Mouse (Mus musculus): ENCODE measurements around the gene Mall. TPM values are rescaled to one million over a fixed set of nuclear protein-coding genes. Genes with fewer than 3 reads are reported as not detected.

Mall gene
- polyA plus RNA-seq, 1 experiment from 2014 or later = 1.4 TPM

DNA sequence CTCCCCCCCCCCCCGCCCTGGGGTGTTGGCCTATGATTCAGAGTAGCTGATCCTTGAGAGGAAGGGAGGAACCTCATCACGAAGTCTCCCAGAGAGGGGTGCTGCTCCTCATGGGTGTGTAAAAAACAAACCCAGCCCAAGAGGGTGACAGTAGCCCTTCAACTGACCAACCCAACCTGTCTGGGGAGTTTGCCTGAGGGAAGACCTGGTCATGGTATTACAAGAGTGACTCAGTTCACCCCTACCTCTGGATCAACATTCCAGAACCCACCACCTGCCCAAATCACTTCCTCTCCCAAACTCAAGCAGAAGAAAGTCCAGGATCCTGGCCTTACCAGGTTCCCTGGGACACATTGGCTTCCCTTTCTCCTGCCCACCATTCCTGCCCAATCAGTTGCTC is 67.0 kb downstream of the Mall start:
- H3K4me2 ChIP-seq = no peak overlapping the region
- no peaks in the 10 kb centered on the region for H3K4me1 ChIP-seq (replicated peaks)
- peaks cover 4% of the 10 kb centered on the region for H3K27me3 ChIP-seq
- no peak overlapping the region for H3K27ac ChIP-seq (replicated peaks)
- no peak overlapping the region for H3K4me3 ChIP-seq
- no peaks in the 10 kb centered on the region for H3K36me3 ChIP-seq
- WGBS = 50% methylated on average over 2 of the region's 2 CpGs
- no peak overlapping the region for H3K9ac ChIP-seq
- ATAC-seq (ENCODE audit: low FRiP score, low read depth) = no peak
- H3K9me3 ChIP-seq = no peaks in the 10 kb centered on the region

GRCm38 (mm10) chr2:127656086-127656720 is 73.5 kb downstream of the Mall start, which contains the start of gene Mal:
Gene Mal (minus strand): TSS chr2:127656695.
- H3K9me3 ChIP-seq = no peaks in the 10 kb centered on the region
- peaks cover 14% of the 10 kb centered on the region for H3K4me1 ChIP-seq (replicated peaks)
- no peaks in the 10 kb centered on the region for H3K36me3 ChIP-seq
- H3K9ac ChIP-seq = peak within 1 kb of the TSS; percentile 39
- H3K4me2 ChIP-seq = peak within 1 kb of the TSS; percentile 95
- peak within 1 kb of the TSS; percentile 47 for H3K4me3 ChIP-seq
- H3K27ac ChIP-seq (replicated peaks) = no peak within 1 kb of the TSS
- ATAC-seq (ENCODE audit: low FRiP score, low read depth) = peak; percentile 45; the same call in 1 of the 2 replicates
- H3K27me3 ChIP-seq = peaks cover 45% of the 10 kb centered on the region
- under 1% methylated on average over 43 of the region's 43 CpGs for WGBS

DNA sequence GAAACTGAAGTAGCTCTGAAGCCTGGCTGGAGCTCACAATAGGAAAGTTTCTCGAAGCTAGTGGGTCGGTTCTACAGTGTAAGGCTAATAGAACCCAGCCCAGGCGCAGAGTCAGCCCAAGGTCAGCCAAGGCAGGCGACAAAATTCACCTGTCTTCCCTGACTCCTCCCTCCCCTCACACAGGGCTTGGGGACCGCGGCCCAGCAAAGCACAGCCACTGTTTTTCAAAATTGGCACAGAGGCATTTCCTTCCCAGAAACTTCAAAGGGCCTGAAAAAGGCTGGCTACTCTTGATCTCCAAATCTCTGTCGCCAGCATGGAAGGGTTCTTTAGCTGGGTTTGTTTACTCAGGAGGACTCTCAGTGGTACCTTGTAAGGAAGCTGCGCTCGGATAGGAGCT is 74.3 kb downstream of the Mall start:
- H3K4me2 ChIP-seq = peak overlapping the region; percentile 95

DNA sequence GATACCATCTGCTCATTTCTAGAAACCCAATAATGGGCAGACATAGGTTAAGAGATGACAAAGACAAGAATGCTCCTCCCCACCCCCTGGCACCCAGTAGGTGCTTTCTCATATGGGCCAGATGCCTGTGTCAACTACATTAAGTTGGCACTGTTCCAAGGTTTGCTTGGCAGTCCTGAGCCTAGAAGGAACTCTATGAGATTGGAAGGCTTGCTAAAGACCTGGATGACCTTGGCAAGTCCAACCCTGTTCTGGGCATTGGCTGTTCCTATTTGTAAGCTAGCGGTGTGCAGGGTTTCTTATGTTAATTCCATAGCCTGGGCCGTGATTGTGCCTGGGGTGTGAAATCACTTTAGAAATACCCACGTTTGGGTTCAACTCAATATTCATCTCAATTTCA is 74.9 kb downstream of the Mall start:
- Histone ChIP-seq H3K4me3 (no peak overlapping the region), H3K4me1 (replicated peaks) (peaks cover 14% of the 10 kb centered on the region), H3K36me3 (no peaks in the 10 kb centered on the region), H3K9me3 (no peaks in the 10 kb centered on the region), H3K27ac (replicated peaks) (no peak overlapping the region), H3K9ac (no peak overlapping the region), H3K4me2 (no peak overlapping the region), H3K27me3 (peaks cover 45% of the 10 kb centered on the region)
- ATAC-seq (ENCODE audit: low FRiP score, low read depth) = no peak
- WGBS = 43% methylated on average over 3 of the region's 3 CpGs

More for the DNA sequence above, 74.3 kb downstream of the Mall start:
- no peaks in the 10 kb centered on the region for H3K36me3 ChIP-seq
- no peak overlapping the region for H3K9ac ChIP-seq
- H3K27ac ChIP-seq (replicated peaks) = no peak overlapping the region
- peaks cover 14% of the 10 kb centered on the region for H3K4me1 ChIP-seq (replicated peaks)
- peaks cover 45% of the 10 kb centered on the region for H3K27me3 ChIP-seq
- no peak for ATAC-seq (ENCODE audit: low FRiP score, low read depth)
- no peaks in the 10 kb centered on the region for H3K9me3 ChIP-seq
- peak overlapping the region; percentile 47 for H3K4me3 ChIP-seq
- 6% methylated on average over 9 of the region's 9 CpGs for WGBS

Other genes with a start within 250 kb of the Mall start
- 11.0 and 13.9 TPM in 2 replicates for gene Kcnip3, start 207.8 kb downstream of the Mall start, polyA plus RNA-seq (2015; fragmentation: Nextera tagmentation; extraction: Ambion mirVana)
- 0.09 and 0.10 TPM in 2 replicates for gene Prom2, start 188.5 kb downstream of the Mall start, polyA plus RNA-seq (2015; fragmentation: Nextera tagmentation; extraction: Ambion mirVana)
- gene Zfp661, start 142.8 kb downstream of the Mall start, polyA plus RNA-seq (2015; fragmentation: Nextera tagmentation; extraction: Ambion mirVana) = 7.1 and 7.2 TPM in 2 replicates
- 130 and 142 TPM in 2 replicates for gene Mrps5, start 142.7 kb downstream of the Mall start, polyA plus RNA-seq (2015; fragmentation: Nextera tagmentation; extraction: Ambion mirVana)
- gene Mal, start 73.2 kb downstream of the Mall start, polyA plus RNA-seq (2015; fragmentation: Nextera tagmentation; extraction: Ambion mirVana) = 2.9 and 4.8 TPM in 2 replicates
- 14.2 and 16.8 TPM in 2 replicates for gene Nphp1, start 59.0 kb upstream of the Mall start, polyA plus RNA-seq (2015; fragmentation: Nextera tagmentation; extraction: Ambion mirVana)
- 44.1 and 47.5 TPM in 2 replicates for gene Mtln, start 62.6 kb upstream of the Mall start, polyA plus RNA-seq (2015; fragmentation: Nextera tagmentation; extraction: Ambion mirVana)
- 10.9 and 12.5 TPM in 2 replicates for gene Bub1, start 101.9 kb upstream of the Mall start, polyA plus RNA-seq (2015; fragmentation: Nextera tagmentation; extraction: Ambion mirVana)
- gene Acoxl, start 108.9 kb upstream of the Mall start, polyA plus RNA-seq (2015; fragmentation: Nextera tagmentation; extraction: Ambion mirVana) = 0.16 TPM in 1 of 2 replicates, not detected in the other

All from hindbrain, embryonic 15.5 days (tissue).